Mouse (Mus musculus): ENCODE data around the gene Cnn1. TPM values are rescaled to one million over a fixed set of nuclear protein-coding genes. Genes with fewer than 3 reads are reported as not detected.
"Not testable (repeated sequence)": the region's sequence is repeated elsewhere in the genome, so short reads cannot be mapped to it uniquely, and the experiment has no call there.

Gene Cnn1
- polyA plus RNA-seq, 1 experiment from 2014 or later: 1.3 TPM

- Histone ChIP-seq H3K4me1 (peaks cover 27% of the 10 kb centered on the region), H3K36me3 (replicated peaks) (no peaks in the 10 kb centered on the region), H3K9me3 (peaks cover 3% of the 10 kb centered on the region; the same call in 1 of the 2 replicates), H3K27ac (replicated peaks) (peak within 1 kb of the TSS; percentile 59; the same call in 1 of the 2 replicates), H3K27me3 (replicated peaks; ENCODE audit: low read depth, poor library complexity, severe bottlenecking) (peaks cover 55% of the 10 kb centered on the region), H3K4me3 (peak within 1 kb of the TSS; percentile 6; the same call in 1 of the 2 replicates)
- DNase-seq (ENCODE audit: low spot score): no peak
- WGBS: 72% methylated on average over 7 of the region's 7 CpGs
Measured at GRCm38 (mm10) chr9:22135644-22136390, 36.8 kb downstream of the Cnn1 start, which contains the start of gene Acp5. Gene Acp5 (minus strand): TSS chr9:22135711.

GRCm38 (mm10) chr9:22136765-22137547 is 37.9 kb downstream of the Cnn1 start:
- H3K4me3 ChIP-seq: peak overlapping the region; percentile 24
- peaks cover 44% of the 10 kb centered on the region for H3K27me3 ChIP-seq (replicated peaks; ENCODE audit: low read depth, poor library complexity, severe bottlenecking)
- peak overlapping the region; percentile 59; the same call in 1 of the 2 replicates for H3K27ac ChIP-seq (replicated peaks)
- H3K4me1 ChIP-seq: peaks cover 16% of the 10 kb centered on the region
- H3K36me3 ChIP-seq (replicated peaks): no peaks in the 10 kb centered on the region
- peaks cover 3% of the 10 kb centered on the region; the same call in 1 of the 2 replicates for H3K9me3 ChIP-seq
- 10% methylated on average over 23 of the region's 23 CpGs for WGBS
- DNase-seq (ENCODE audit: low spot score): no peak

GRCm38 (mm10) chr9:22138480-22138879 is 39.5 kb downstream of the Cnn1 start:
- peaks cover 29% of the 10 kb centered on the region for H3K27me3 ChIP-seq (replicated peaks; ENCODE audit: low read depth, poor library complexity, severe bottlenecking)
- DNase-seq (ENCODE audit: low spot score): peak; percentile 53
- no peaks in the 10 kb centered on the region for H3K36me3 ChIP-seq (replicated peaks)
- peaks cover 13% of the 10 kb centered on the region; the same call in 1 of the 2 replicates for H3K4me1 ChIP-seq
- WGBS: 31% methylated on average over 2 of the region's 2 CpGs
- peaks cover 3% of the 10 kb centered on the region; the same call in 1 of the 2 replicates for H3K9me3 ChIP-seq
- H3K4me3 ChIP-seq: no peak overlapping the region
- no peak overlapping the region for H3K27ac ChIP-seq (replicated peaks)

GRCm38 (mm10) chr9:22139746-22140145 is 40.7 kb downstream of the Cnn1 start:
- no peaks in the 10 kb centered on the region for H3K36me3 ChIP-seq (replicated peaks)
- no peak overlapping the region for H3K4me3 ChIP-seq
- no peak for DNase-seq (ENCODE audit: low spot score)
- H3K27me3 ChIP-seq (replicated peaks; ENCODE audit: low read depth, poor library complexity, severe bottlenecking): peaks cover 28% of the 10 kb centered on the region
- H3K9me3 ChIP-seq: peaks cover 3% of the 10 kb centered on the region; the same call in 1 of the 2 replicates
- peaks cover 13% of the 10 kb centered on the region; the same call in 1 of the 2 replicates for H3K4me1 ChIP-seq
- no peak overlapping the region for H3K27ac ChIP-seq (replicated peaks)
- 95% methylated on average over 5 of the region's 5 CpGs for WGBS

GRCm38 (mm10) chr9:22143108-22144037 is 44.4 kb downstream of the Cnn1 start:
- peak; percentile 87 for DNase-seq (ENCODE audit: low spot score)
- H3K4me1 ChIP-seq: no peaks in the 10 kb centered on the region
- H3K4me3 ChIP-seq: no peak overlapping the region
- peaks cover 12% of the 10 kb centered on the region for H3K9me3 ChIP-seq
- 58% methylated on average over 17 of the region's 17 CpGs for WGBS
- H3K27me3 ChIP-seq (replicated peaks; ENCODE audit: low read depth, poor library complexity, severe bottlenecking): no peaks in the 10 kb centered on the region
- H3K36me3 ChIP-seq (replicated peaks): no peaks in the 10 kb centered on the region
- no peak overlapping the region for H3K27ac ChIP-seq (replicated peaks)

GRCm38 (mm10) chr9:22144304-22144965 is 45.4 kb downstream of the Cnn1 start:
- H3K36me3 ChIP-seq (replicated peaks): no peaks in the 10 kb centered on the region
- 87% methylated on average over 8 of the region's 8 CpGs for WGBS

GRCm38 (mm10) chr9:22149426-22150248 is 50.6 kb downstream of the Cnn1 start:
- DNase-seq (ENCODE audit: low spot score): no peak
- WGBS: 80% methylated on average over 20 of the region's 20 CpGs
- no peaks in the 10 kb centered on the region for H3K4me1 ChIP-seq
- no peak overlapping the region for H3K27ac ChIP-seq (replicated peaks)
- H3K4me3 ChIP-seq: no peak overlapping the region
- H3K9me3 ChIP-seq: peaks cover 9% of the 10 kb centered on the region; the same call in 1 of the 2 replicates
- no peaks in the 10 kb centered on the region for H3K36me3 ChIP-seq (replicated peaks)
- H3K27me3 ChIP-seq (replicated peaks; ENCODE audit: low read depth, poor library complexity, severe bottlenecking): no peaks in the 10 kb centered on the region

More at GRCm38 (mm10) chr9:22144304-22144965, 45.4 kb downstream of the Cnn1 start:
- Histone ChIP-seq H3K27ac (replicated peaks) (no peak overlapping the region), H3K27me3 (replicated peaks; ENCODE audit: low read depth, poor library complexity, severe bottlenecking) (no peaks in the 10 kb centered on the region), H3K9me3 (peaks cover 12% of the 10 kb centered on the region), H3K4me3 (no peak overlapping the region), H3K4me1 (no peaks in the 10 kb centered on the region)
- no peak for DNase-seq (ENCODE audit: low spot score)

GRCm38 (mm10) chr9:22150249-22150693 is 51.3 kb downstream of the Cnn1 start:
- not testable (repeated sequence) for DNase-seq (ENCODE audit: low spot score); H3K4me3 ChIP-seq; H3K9me3 ChIP-seq; H3K4me1 ChIP-seq; H3K27me3 ChIP-seq (replicated peaks; ENCODE audit: low read depth, poor library complexity, severe bottlenecking); H3K36me3 ChIP-seq (replicated peaks); H3K27ac ChIP-seq (replicated peaks)
- 85% methylated on average over 7 of the region's 7 CpGs for WGBS

GRCm38 (mm10) chr9:22150946-22151345 is 51.9 kb downstream of the Cnn1 start:
- Histone ChIP-seq H3K36me3 (replicated peaks) (no peaks in the 10 kb centered on the region), H3K9me3 (peaks cover 9% of the 10 kb centered on the region; the same call in 1 of the 2 replicates), H3K27ac (replicated peaks) (no peak overlapping the region), H3K4me3 (no peak overlapping the region), H3K27me3 (replicated peaks; ENCODE audit: low read depth, poor library complexity, severe bottlenecking) (no peaks in the 10 kb centered on the region), H3K4me1 (peaks cover 4% of the 10 kb centered on the region; the same call in 1 of the 2 replicates)
- no peak for DNase-seq (ENCODE audit: low spot score)
- WGBS: 88% methylated on average over 2 of the region's 2 CpGs

GRCm38 (mm10) chr9:22153810-22154209 is 54.8 kb downstream of the Cnn1 start:
- peaks cover 10% of the 10 kb centered on the region for H3K36me3 ChIP-seq (replicated peaks)
- no peaks in the 10 kb centered on the region; the same call in 1 of the 2 replicates for H3K9me3 ChIP-seq
- no peak overlapping the region for H3K4me3 ChIP-seq
- H3K27ac ChIP-seq (replicated peaks): no peak overlapping the region
- H3K4me1 ChIP-seq: peaks cover 17% of the 10 kb centered on the region
- no peak for DNase-seq (ENCODE audit: low spot score)
- 90% methylated on average over 3 of the region's 3 CpGs for WGBS
- peaks cover 13% of the 10 kb centered on the region for H3K27me3 ChIP-seq (replicated peaks; ENCODE audit: low read depth, poor library complexity, severe bottlenecking)

GRCm38 (mm10) chr9:22155614-22156013 is 56.6 kb downstream of the Cnn1 start:
- Histone ChIP-seq H3K9me3 (no peaks in the 10 kb centered on the region), H3K27ac (replicated peaks) (no peak overlapping the region), H3K27me3 (replicated peaks; ENCODE audit: low read depth, poor library complexity, severe bottlenecking) (peaks cover 13% of the 10 kb centered on the region), H3K4me1 (peaks cover 17% of the 10 kb centered on the region), H3K36me3 (replicated peaks) (peaks cover 10% of the 10 kb centered on the region), H3K4me3 (peak overlapping the region; percentile 69)
- 32% methylated on average over 10 of the region's 10 CpGs for WGBS
- DNase-seq (ENCODE audit: low spot score): peak; percentile 71
